Mouse (Mus musculus): ENCODE measurements around the gene Dctpp1.

Dctpp1 gene

DNA sequence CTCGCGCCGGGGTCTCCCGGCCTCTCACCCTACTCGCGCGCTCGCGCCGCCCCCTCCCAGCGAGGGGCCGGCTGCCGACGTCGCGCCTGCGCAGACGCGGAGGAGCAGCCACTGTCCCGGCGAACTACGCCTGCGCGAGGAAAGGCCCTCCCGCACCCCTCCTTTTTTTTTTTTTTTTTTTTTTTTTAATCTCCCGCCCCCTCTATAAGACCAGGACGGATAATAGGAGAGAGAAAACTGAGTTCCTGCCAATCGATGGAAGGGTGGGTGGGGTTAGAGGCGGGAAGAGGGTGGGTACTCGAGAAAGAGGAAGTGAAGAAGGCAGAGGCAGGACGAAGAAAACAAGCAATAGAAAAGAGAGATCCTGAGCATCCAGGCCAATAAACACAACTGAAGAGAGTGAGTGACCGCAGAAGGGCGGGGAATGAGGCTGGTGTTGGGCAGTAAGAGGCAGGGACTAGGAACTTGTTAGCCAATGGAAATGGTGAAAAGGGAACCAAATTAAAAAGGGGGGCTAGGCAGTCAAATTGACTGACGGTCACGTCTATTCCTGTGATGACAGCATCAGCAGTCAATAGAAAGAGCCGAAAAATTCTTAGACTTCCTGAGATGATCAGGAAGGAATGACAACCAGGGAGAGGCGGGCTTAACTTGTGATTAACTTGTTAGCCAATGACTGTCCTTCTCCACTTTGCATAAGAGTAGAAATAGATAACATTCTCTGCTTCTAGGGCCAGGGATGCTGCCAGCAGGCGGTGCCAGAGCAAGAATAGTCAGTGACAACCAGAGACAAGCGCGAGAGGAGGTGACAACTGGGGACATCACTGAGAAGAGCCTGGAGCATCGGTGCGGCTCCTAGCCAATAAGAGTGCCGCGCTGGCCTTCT, 51.7 kb downstream of the Dctpp1 start, which contains the start of gene Mylpf:
Mylpf (plus strand) TSS at position 338 of the 886 bp plus-strand sequence.
- DNase-seq, result peak; percentile 97

DNA sequence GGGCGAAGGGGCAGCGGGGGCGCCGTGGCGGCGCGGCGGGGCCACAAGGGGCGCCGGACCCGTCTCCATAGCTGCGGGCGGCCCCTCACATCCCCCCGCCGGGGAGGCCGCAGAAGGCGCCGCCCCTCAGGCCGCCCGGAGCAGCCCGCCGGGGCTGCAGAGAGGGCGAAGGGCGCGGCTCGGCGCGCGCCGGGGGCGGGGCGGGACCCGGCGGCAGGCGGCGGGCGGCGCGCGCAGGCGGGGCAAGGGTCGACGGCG, 52.3 kb downstream of the Dctpp1 start, which contains the start of gene Tbc1d10b:
Tbc1d10b (minus strand) TSS at position 174 of the 258 bp plus-strand sequence.
- DNase-seq, result no peak

DNA sequence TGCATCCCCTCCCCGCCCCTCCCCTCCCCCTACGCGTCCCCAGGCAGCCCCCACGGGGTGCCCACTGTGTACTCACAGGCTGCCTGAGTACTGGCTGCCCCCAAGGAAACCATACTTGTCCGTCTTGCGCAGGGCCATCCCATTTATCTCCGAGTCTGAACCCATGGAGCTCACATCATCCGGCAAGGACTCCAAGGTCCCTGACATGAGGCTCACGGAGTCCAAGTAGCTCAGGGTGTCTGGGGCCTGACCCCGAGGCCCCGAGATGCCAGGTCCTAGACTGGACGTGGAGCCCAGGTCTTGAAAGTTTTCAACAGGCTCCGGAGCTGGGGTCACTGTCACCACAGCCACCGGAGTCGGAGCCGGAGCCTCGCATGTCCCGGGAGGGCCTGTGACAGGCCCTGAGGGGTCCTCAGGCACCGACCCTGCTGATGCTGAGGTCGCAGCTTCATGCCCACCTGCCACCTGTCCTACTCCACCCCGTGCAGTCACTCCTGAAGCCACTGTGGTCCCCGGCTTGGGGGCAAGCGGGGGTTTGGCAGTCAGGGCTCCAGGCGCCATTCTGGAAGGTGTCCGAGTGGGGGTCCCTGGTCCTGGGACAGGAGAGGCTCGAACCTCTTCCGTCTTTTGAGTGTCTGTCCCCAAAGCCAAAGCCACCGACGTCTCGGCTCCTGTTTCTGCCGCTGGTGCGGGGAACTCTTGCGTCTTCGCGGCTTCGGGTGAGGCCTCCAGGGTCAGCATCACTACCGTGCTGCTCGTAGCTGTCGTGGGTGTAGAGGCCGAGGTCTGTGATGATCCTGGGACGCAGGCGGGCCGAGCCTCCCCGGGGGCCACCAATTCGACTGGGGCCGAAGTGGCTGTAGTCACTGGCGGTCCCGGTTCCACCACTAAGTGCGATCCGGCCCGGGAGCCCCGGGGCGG, 52.9 kb downstream of the Dctpp1 start:
- peak; percentile 52 for DNase-seq

Data from kidney, postnatal 10 days (tissue).